Mouse (Mus musculus) c-Kit-positive CD71-positive TER-119-negative erythroid progenitor cells, embryonic 14.5 days (primary cell): Measurements from ENCODE around the gene Dnaic2.

Source experiments
- DNase-seq: peaks from one replicate; pipeline ENCODE4 v3.0.0-alpha.2; 2013; ENCODE audit warnings: low read depth

Gene Dnaic2

GRCm38 (mm10) chr11:114726965-114727825, at the start of gene Dnaic2:
Gene Dnaic2, plus strand, starts transcription at chr11:114727408.
- DNase-seq, result no peak

GRCm38 (mm10) chr11:114679582-114679981, 47.6 kb upstream of the Dnaic2 start:
- DNase-seq, result no peak

DNA sequence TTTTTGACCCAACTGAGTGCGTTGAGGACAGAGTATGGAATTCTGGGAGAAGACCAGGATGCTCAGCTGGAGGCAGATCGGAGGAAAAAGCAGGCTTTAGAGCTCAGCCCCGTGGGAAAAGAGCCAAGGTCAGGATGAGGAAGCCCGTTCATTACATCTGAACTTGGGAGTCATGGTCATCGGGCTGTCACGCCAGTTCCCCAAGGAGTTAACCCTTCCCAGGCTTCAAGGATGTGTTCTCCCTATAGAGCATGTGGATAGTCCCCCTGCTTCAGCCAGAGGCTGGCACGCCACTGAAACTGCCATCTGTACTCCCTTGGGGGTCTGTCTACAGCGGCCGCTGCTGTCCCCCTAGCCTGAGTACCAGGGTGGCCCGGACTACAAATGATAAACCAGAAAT, 46.9 kb upstream of the Dnaic2 start:
- no peak for DNase-seq

GRCm38 (mm10) chr11:114681054-114681453, 46.2 kb upstream of the Dnaic2 start:
- DNase-seq, result no peak

DNA sequence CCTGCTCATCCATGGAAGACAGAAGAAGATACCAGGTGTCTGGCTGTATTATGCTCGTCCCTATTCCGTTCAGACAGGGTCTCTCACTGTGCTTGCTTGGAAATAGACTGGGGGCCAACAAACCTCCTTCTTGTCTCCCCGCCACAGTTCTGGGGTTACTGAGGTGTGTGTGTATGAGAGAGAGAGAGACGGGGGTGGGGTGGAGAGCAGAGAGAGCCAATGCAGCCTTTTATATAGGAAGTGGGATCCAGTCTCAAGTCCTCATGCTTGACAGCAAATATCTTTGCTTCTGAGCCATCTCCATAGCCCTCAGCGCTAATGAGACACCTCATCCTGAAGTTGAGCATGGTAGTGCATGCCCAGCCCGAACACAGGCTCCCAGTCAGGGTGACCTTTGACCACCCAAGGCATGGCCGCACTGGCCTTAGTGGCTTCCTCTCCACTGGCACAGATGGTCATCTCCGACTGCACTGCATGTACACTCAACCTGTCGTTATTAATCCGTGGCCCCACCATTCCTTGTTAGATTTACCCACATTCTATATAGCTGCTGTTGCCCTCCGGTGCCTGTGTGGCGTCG, 44.8 kb upstream of the Dnaic2 start:
- DNase-seq, result no peak

- no peak for DNase-seq
Measured at GRCm38 (mm10) chr11:114683029-114683721, 44.0 kb upstream of the Dnaic2 start.

GRCm38 (mm10) chr11:114683722-114684621, 43.2 kb upstream of the Dnaic2 start:
- DNase-seq, result no peak

GRCm38 (mm10) chr11:114684627-114685373, 42.4 kb upstream of the Dnaic2 start:
- DNase-seq, result no peak

DNA sequence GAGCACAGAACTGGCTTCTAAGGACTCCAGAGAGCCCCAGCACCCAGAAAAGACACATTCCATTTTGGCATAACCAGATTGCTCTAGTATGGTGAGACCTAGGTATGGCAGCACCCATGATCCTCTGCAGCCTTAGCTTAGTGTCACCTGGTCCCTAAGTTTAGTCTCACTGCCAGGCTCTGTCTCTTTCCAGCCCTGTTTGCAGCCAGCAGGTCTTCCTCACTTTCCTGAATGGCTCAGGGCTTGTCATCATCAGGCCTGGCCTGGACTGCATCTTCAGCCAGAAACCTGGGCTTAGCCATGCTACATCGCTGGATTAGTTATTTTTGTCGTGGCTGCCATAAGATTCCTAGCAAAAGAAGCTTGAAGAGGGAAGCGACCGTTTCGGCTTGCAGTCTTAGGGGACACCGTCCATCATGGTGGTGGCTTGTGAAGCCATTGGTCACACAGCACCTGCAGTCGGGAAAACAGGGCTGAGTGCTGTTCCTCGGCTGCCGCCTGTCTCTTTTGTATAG, 41.6 kb upstream of the Dnaic2 start:
- no peak for DNase-seq

DNA sequence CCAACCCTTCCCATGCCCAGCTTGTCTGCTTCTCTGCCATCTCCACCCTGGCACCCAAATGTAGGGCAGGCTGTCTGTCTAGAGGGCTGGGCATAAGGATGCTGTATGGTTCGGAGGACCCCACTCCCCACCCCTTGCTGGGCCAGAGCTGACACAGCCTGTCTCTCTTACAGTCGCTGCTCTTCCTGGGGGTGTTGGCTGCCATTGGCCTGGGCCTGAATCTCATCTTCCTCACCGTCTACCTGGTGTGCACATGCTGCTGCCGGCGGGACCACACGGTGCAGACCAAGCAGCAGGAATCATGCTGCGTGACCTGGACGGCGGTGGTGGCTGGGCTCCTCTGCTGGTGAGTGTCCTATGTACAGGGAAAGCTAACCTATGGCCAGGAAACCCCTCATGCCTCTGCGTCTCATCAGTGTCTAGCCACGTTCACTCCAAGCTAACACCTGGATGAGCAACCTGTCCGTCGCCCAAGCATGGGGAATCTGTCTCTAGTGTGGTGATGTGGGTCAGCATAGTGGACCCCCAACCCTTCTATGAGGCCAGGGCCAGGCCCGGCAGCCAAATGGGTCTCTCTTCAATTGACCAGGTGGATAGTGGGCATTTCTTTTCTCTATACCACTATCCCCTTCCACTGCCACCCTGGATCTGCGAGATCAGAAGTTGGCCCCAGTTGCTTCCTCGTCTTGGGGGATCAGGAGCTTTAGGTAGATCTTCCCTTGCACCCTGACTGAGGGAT, 40.8 kb upstream of the Dnaic2 start:
- no peak for DNase-seq

- no peak for DNase-seq
Measured at GRCm38 (mm10) chr11:114687574-114688188, 39.5 kb upstream of the Dnaic2 start.

- no peak for DNase-seq
Measured at GRCm38 (mm10) chr11:114688729-114689128, 38.5 kb upstream of the Dnaic2 start.

GRCm38 (mm10) chr11:114690192-114690591, 37.0 kb upstream of the Dnaic2 start:
- no peak for DNase-seq

DNA sequence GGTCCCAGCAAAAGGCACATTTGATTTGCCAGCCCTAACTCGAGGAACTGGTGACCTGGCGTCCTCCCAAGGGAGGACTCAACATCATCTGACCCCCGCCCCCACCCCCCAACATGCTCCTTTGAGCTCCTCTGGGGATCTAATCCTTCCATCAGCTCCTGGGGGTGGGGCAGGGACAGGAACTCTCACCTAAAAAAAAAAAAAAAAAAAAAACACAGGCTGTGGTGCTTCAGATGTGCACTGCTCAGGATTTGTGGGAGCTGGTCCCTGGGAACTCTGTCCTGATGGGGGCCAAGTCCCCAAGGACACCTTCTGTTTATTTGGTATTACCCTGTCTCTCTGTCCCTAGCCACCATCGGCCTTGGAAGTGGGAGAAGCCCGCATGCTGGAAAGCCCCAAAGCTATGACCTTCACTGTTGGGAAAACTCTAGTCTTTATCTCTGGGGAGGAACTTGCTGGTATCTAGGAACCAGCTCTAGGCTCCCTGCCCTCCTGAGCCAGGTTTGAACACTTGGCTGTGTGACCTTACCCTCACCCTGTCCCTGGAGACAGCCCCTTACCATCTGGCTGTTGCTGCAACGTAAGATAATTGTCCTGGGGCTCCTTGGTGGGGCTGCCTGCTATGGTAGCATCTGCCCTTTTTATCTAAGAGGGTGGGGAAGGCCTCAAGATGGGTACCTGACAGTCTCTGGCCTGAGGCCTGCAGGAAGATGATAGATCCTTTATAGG, 35.6 kb upstream of the Dnaic2 start:
- no peak for DNase-seq

- DNase-seq, result no peak
Measured at GRCm38 (mm10) chr11:114692601-114693000, 34.6 kb upstream of the Dnaic2 start.

GRCm38 (mm10) chr11:114693456-114693855, 33.8 kb upstream of the Dnaic2 start:
- DNase-seq, result no peak

DNA sequence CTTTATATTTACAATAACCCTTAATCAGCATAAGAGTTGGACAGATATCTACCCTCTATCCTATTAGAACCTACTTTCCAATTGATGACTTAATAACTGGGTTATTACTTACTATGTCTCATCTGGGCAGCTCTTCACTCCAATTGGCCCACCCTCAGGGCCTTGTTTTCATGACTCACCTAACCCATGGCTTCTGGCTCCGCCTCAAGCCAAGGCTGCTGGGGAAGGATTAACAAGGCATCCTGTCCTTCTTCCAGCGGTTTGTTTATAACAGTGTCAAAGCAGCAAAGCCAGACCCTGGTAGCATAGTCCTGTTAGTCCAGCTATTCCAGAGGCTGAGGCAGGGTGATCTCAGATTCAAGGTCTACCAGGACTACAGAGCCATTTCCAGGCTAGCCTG, 32.8 kb upstream of the Dnaic2 start:
- DNase-seq, result no peak

- no peak for DNase-seq
Measured at GRCm38 (mm10) chr11:114698496-114698895, 28.7 kb upstream of the Dnaic2 start.

DNA sequence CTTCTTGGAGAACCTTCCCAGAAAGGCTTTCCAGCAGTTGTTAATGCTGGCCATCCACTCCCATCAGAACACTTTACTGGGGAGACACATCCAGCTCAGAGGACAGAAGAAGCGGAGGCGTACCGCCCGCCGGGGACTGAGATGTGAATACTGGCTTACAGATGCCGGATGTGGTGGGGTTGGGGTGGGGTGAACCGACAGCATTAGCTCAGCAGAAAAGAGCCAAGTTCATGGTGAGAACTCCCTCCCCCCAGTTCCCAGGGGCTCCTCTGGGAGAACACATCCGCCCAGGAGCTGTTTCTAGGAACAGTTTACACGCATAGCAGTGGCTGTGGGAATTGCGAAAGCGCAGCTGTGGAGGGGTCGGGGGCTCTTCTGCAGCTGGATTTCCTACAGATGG, 27.7 kb upstream of the Dnaic2 start:
- DNase-seq, result no peak
